Mouse (Mus musculus) embryonic facial prominence, embryonic 10.5 days (tissue): ENCODE results near the gene Nmur1. TPM values are rescaled to one million over a fixed set of nuclear protein-coding genes. Genes with fewer than 3 reads are reported as not detected.
A peak's percentile ranks its signal among the peaks of the same experiment; 100 is the strongest.

Experiments used
- DNase-seq: peaks from one replicate; pipeline ENCODE4 v3.0.0-alpha.2; 2017; ENCODE audit warnings: low spot score
- H3K27ac ChIP-seq: fragments of 300-500 bp; sonication (generic); replicated peaks from 2 replicates; pipeline ENCODE4 v1.5.1; 2016; ENCODE audit warnings: mild to moderate bottlenecking
- H3K27me3 ChIP-seq: fragments of 300-500 bp; sonication (generic); replicated peaks from 2 replicates; pipeline ENCODE4 v1.6.1; 2016; ENCODE audit warnings: low read depth, mild to moderate bottlenecking; ENCODE audit not compliant: poor library complexity, severe bottlenecking
- H3K36me3 ChIP-seq: fragments of 300-500 bp; sonication (generic); replicated peaks from 2 replicates; pipeline ENCODE4 v1.6.1; 2016; ENCODE audit warnings: mild to moderate bottlenecking, moderate library complexity
- H3K4me1 ChIP-seq: fragments of 300-500 bp; sonication (generic); 2 replicates; pipeline ENCODE4 v1.6.1; 2016
- H3K4me3 ChIP-seq: fragments of 300-500 bp; sonication (generic); 2 replicates; pipeline ENCODE4 v1.5.1; 2016; ENCODE audit warnings: mild to moderate bottlenecking, moderate library complexity
- H3K9me3 ChIP-seq: fragments of 300-500 bp; sonication (generic); 2 replicates; pipeline ENCODE4 v1.6.1; 2016; ENCODE audit warnings: mild to moderate bottlenecking
- WGBS: fragments of 180-500 bp; shearing (Covaris S2); methylation state at CpG from one replicate; pipeline ENCODE4 v1.1.7; 2016; 5-methylcytosine and 5-hydroxymethylcytosine counted together
- polyA plus RNA-seq: library from polyadenylated mRNA; unstranded; fragments of >200 nt; fragmentation: Nextera tagmentation; extraction: Ambion mirVana; gene quantifications from 2 replicates; pipeline ENCODE4 v1.2.1, GENCODE M21; 2016

Nmur1 gene
- polyA plus RNA-seq, 1 experiment from 2014 or later: 0.24 TPM

DNA sequence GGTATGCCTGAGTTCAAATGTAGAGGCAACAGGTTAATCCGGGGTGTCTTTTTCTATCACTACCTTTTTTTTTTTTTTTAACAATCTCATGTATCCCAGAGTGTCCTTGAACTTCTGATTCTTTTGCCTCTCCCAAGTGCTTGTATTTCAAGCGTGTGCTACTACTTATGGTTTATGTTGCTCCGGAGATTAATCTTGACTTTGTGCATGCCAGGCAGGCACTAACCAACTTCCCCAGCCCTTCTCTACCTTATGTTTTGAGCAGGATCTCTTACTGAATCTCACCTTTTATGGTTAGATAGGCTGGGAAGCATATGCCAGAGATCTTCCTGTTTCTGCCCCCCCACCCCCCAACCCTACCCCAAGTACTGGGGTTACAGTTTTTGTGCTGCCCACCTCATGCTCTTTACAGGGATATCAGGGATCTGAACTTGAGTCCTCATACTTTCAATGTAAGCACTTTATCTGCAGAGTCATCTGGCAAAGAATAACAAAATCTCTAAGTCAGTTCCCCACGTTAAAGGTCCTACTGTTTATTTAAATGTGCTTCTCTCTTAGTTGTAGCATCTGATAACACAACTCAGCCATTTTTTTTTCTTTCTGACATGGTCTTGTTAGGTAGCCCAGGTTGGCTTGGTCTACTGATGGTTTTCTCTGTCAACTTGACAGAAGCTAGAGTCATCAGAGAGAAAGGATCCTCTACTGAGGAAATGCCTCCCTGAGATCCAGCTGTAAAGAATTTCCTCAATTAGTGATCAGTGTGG lies 64.0 kb downstream of the Nmur1 start:
- WGBS: 86% methylated on average over 4 of the region's 4 CpGs
- peaks cover 25% of the 10 kb centered on the region for H3K4me1 ChIP-seq
- no peaks in the 10 kb centered on the region for H3K9me3 ChIP-seq
- no peak for DNase-seq
- H3K27ac ChIP-seq: no peak overlapping the region
- H3K4me3 ChIP-seq: no peak overlapping the region
- H3K27me3 ChIP-seq: no peaks in the 10 kb centered on the region
- H3K36me3 ChIP-seq: peaks cover 11% of the 10 kb centered on the region

DNA sequence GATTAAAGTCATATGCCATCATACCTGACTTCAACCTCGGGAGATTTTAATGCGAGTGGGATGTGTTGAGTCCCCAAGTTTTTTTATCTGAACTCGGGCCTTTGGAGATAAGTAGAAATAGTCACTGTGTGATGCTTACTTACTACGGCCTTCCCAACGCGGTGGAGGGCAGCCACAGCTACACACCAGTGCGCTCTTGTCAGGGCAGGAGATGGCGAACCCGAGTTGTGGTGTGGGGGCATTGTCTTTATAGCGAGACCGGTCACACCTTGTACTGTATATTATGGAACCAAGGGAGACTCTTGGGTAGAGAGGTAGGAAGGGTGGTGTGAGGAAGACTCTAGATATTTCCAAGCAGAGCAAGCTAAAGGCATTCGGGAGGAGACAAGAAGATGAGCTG lies 65.6 kb downstream of the Nmur1 start:
- 21% methylated on average over 12 of the region's 12 CpGs for WGBS
- H3K36me3 ChIP-seq: peaks cover 27% of the 10 kb centered on the region
- peak overlapping the region; percentile 97 for H3K27ac ChIP-seq
- H3K4me1 ChIP-seq: peaks cover 28% of the 10 kb centered on the region
- no peaks in the 10 kb centered on the region for H3K27me3 ChIP-seq
- H3K9me3 ChIP-seq: no peaks in the 10 kb centered on the region
- DNase-seq: peak; percentile 26
- peak overlapping the region; percentile 99 for H3K4me3 ChIP-seq

DNA sequence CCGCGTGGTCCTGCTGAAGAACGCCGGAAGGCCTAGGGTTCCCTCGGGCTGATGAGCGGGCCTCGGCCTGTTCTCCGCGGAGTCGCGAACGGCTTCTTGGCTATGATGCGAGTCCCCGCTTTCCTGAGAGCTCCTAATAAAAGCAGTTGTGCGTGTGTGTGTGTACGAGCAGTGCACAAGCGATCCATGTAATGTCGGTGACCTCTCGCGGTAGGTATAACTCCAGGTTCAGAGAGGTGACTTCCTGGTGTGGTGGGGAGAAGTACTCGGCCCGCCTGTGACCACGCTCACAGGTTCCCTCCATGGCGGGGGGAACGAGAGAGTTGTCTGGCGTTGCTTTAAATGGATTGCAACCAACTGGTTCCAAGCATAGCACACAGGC lies 66.2 kb downstream of the Nmur1 start:
- Histone ChIP-seq H3K4me1 (peaks cover 28% of the 10 kb centered on the region), H3K27me3 (no peaks in the 10 kb centered on the region), H3K27ac (peak overlapping the region; percentile 97), H3K36me3 (peaks cover 34% of the 10 kb centered on the region), H3K9me3 (no peaks in the 10 kb centered on the region), H3K4me3 (peak overlapping the region; percentile 99)
- 1% methylated on average over 26 of the region's 26 CpGs for WGBS
- no peak for DNase-seq

DNA sequence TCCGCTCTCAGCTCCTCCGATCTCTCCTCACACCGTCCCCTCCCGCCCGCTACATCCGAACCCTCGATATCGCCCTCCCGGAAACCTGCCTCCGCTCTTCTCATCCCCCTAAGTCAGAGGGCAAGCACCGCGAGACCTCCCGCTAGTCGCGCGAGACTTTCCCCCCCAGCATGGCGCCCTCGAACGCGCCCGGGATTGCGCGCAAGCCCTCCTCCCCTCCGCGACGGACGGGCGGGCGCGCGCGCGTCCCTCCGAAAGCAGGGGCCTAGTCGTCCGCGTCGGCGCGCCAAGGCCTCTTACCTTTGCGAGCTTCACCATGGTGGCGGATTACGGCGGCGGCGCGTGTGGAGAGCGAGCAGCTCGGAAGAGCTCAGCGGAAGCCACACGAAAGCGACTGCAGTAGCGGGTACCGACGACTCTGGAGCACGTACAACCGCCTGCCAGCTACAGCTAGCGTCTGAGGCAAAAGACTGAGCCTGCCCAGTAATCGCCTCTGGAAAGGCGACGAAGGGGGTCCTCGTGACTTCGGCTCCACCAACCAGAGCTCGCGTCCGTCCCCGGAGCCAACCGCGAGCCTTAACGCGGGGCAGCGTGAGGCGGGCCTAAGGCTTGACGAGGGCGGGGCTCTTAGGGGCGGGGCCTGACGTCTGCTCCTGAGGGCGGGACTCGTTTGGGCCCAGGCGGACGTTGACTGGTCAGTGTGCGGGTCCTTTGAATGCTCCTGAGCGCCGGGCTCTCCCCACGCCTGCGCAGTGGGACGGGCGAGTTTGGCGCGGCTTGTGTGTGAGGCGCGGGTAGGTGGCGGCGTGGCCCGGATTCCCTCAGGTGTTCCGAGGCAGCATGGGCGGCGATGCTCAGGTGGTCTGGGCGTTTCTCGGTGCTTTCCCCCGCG lies 66.9 kb downstream of the Nmur1 start, which contains the start of gene Ncl:
TSS of gene Ncl (minus strand) at position 495 of the 892 bp plus-strand sequence.
- H3K27me3 ChIP-seq: no peaks in the 10 kb centered on the region
- H3K27ac ChIP-seq: peak within 1 kb of the TSS; percentile 97
- no peaks in the 10 kb centered on the region for H3K9me3 ChIP-seq
- peaks cover 28% of the 10 kb centered on the region for H3K4me1 ChIP-seq
- peak within 1 kb of the TSS; percentile 99 for H3K4me3 ChIP-seq
- DNase-seq: peak; percentile 99
- peaks cover 40% of the 10 kb centered on the region for H3K36me3 ChIP-seq
- under 1% methylated on average over 102 of the region's 102 CpGs for WGBS

DNA sequence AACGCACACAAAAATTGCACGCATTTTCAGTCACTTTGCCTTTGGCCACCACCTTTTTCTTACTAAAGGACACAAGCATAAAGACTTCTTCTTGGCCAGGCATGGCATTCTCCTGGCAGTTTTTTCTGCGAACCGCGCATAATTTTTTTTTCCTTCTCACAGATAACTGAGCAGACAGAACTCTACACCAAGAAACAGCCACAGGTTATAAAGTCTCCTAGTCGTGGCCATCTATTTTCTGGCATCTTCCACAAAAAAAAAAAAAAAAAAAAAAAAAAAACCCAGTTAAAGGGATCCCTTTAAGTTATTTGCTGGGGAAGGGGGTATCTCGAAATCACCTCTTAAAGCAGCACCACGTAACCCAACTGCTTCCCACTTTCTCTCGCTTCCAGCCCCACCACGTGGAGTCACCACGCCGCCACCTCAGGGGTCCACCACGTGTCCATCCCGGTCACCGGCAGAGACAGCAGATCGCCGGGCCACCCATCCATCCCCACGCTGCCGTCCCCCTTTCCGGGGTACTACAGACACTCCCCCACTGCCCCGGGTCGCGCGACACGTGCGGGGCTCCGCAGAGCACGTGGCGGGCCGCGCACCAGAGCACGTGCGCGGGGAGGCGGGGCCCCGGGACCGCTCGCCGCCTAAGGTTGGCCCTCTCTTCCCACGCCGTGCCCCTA lies 67.7 kb downstream of the Nmur1 start:
- Histone ChIP-seq H3K4me1 (peaks cover 28% of the 10 kb centered on the region), H3K36me3 (peaks cover 48% of the 10 kb centered on the region), H3K4me3 (peak overlapping the region; percentile 99), H3K27ac (peak overlapping the region; percentile 97), H3K27me3 (no peaks in the 10 kb centered on the region), H3K9me3 (no peaks in the 10 kb centered on the region)
- DNase-seq: no peak
- WGBS: under 1% methylated on average over 41 of the region's 41 CpGs

DNA sequence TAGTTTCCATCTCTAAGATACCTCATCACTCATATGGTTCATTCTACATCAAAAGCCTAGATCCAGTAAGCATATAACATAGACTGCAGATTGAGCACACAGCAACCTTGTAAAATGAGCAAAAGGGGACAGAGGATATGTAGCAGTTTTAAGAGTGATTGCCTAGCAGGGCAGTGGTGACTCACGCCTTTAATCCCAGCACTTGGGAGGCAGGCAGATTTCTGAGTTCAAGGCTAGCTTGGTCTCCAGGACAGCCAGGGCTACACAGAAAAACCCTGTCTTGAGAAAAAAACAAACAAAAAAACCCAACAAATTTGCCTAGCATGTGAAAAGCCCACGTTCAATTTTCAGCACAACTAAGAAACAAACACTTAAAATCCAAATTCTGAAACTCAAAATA lies 71.8 kb downstream of the Nmur1 start:
- WGBS: 88% methylated on average over 2 of the region's 2 CpGs
- Histone ChIP-seq H3K9me3 (no peaks in the 10 kb centered on the region), H3K4me1 (peaks cover 14% of the 10 kb centered on the region), H3K36me3 (peaks cover 90% of the 10 kb centered on the region), H3K4me3 (no peak overlapping the region), H3K27ac (no peak overlapping the region), H3K27me3 (no peaks in the 10 kb centered on the region)
- DNase-seq: no peak

DNA sequence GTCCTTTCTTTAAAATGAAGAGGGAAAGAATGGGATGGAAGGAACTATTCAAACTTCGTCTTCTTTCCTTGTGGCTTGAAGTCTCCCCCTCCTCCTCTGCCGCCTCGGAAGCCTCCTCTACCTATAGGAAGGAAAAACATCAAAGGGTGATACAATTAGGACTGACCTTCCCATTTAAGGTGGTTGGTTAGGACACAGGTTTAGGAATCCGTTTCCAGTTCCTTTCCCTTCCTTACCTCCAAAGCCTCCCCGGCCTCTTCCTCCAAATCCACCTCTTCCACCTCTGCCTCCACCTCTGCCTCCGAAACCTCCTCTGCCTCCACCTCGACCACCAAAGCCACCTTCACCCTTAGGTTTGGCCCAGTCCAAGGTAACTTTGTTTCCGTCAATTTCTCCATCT lies 75.5 kb downstream of the Nmur1 start:
- Histone ChIP-seq H3K27me3 (no peaks in the 10 kb centered on the region), H3K4me3 (no peak overlapping the region), H3K4me1 (no peaks in the 10 kb centered on the region), H3K36me3 (peaks cover 100% of the 10 kb centered on the region), H3K9me3 (no peaks in the 10 kb centered on the region), H3K27ac (no peak overlapping the region)
- no peak for DNase-seq
- 86% methylated on average over 8 of the region's 8 CpGs for WGBS

DNA sequence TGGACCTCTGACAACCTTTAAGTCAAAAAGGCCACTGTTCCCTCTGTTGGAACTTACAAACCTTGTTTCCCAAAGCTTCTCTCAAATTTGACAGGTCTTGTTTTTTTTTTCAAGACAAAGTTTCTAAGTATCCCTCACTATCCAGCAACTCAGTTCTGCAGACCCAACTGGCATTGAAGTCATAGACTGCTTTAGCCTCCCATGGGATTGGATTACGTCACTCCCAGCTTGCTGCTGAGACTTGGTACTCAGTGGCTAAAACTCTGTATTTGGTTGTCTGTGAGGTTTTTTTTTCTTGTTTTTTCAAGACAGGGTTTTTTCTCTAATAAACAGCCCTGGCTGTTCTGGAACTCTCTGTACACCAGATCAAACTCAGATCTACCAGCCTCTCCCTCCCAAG lies 76.3 kb downstream of the Nmur1 start:
- peaks cover 99% of the 10 kb centered on the region for H3K36me3 ChIP-seq
- H3K27ac ChIP-seq: no peak overlapping the region
- no peak for DNase-seq
- WGBS: 89% methylated on average over 1 of the region's 1 CpGs
- no peak overlapping the region for H3K4me3 ChIP-seq
- H3K4me1 ChIP-seq: no peaks in the 10 kb centered on the region
- no peaks in the 10 kb centered on the region for H3K9me3 ChIP-seq
- H3K27me3 ChIP-seq: no peaks in the 10 kb centered on the region

DNA sequence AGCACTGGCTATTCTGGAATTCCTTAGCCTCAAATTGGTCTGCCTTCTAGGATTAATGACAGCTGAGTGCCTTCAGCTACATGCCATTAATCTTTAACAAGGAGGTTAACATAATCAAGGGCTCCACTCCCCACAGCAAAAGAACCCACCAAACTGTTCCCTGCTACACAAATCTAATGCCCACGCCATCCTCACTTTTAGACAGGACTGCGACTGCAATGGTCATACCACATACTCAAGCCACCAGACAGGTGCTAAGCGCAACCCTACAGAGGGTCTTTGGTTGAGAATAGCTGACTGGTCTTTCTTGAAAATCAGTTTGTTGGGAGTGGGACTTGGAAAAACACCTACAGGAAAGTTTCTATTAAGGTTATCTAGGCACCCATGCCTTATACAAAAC lies 76.8 kb downstream of the Nmur1 start:
- WGBS: 92% methylated on average over 3 of the region's 3 CpGs

DNA sequence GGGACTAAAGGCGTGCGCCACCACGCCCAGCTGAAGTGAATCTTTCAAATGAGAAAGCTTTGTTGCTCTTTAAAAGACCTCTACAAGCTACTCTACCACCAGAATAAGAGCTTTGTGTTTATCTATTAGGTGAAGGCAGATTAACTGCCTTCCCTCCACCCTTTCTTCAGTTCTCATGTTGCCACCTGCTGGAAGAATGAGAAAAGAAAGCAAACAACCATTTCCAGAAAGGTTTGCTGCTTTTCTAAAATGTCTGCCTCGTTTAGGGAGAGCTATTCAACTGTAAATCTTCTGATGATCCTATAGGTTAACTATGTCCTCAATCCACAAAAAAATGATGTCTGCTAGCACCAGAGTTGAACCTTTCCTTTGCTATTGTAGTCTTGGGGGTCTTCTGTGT lies 77.2 kb downstream of the Nmur1 start:
- Histone ChIP-seq H3K9me3 (no peaks in the 10 kb centered on the region), H3K4me1 (no peaks in the 10 kb centered on the region), H3K27ac (no peak overlapping the region), H3K4me3 (no peak overlapping the region), H3K27me3 (no peaks in the 10 kb centered on the region), H3K36me3 (peaks cover 90% of the 10 kb centered on the region)
- WGBS: 78% methylated on average over 4 of the region's 4 CpGs
- no peak for DNase-seq

More for the DNA sequence above, 76.8 kb downstream of the Nmur1 start:
- Histone ChIP-seq H3K27me3 (no peaks in the 10 kb centered on the region), H3K4me1 (no peaks in the 10 kb centered on the region), H3K9me3 (no peaks in the 10 kb centered on the region), H3K27ac (no peak overlapping the region), H3K36me3 (peaks cover 94% of the 10 kb centered on the region), H3K4me3 (no peak overlapping the region)
- DNase-seq: no peak

DNA sequence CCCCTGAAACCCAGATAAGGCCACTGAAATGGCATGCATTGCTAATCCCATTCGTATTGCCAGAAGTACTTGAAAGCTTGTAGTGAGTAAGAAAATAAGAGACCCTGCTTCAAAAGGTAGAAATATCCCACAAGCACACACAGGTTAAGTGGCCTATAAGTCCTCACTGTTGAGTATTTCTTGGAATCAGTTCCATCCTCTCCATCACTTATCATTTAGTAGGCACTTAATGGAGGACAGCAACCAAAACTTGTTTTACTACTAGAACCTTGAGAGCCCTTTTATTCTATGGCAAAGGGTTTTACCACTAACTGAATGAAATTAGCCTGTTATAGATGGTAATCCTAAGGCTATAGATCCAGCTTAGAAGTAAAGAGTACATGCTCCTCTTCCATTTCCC lies 77.9 kb downstream of the Nmur1 start:
- Histone ChIP-seq H3K9me3 (no peaks in the 10 kb centered on the region), H3K27ac (no peak overlapping the region), H3K27me3 (no peaks in the 10 kb centered on the region), H3K4me3 (no peak overlapping the region), H3K36me3 (peaks cover 83% of the 10 kb centered on the region), H3K4me1 (no peaks in the 10 kb centered on the region)
- no peak for DNase-seq
- 50% methylated on average over 1 of the region's 1 CpGs for WGBS

DNA sequence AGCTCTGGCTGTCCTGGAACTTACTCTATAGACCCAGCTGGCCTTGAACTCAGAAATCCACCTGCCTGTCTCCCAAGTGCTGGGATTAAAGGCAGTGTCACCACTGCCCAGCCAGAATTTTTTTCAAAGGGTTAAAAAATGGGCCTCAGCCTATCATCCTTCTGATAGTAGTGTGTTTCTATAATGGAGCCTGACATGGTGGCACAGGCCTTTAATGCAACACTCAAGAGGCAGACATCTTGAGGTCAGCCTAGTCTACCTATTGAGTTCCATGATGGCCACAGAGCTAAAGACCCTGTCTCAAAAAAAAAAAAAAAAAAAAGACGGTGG lies 78.3 kb downstream of the Nmur1 start:
- Histone ChIP-seq H3K27ac (no peak overlapping the region), H3K27me3 (no peaks in the 10 kb centered on the region), H3K36me3 (peaks cover 79% of the 10 kb centered on the region), H3K4me3 (no peak overlapping the region), H3K9me3 (no peaks in the 10 kb centered on the region), H3K4me1 (no peaks in the 10 kb centered on the region)
- WGBS: 56% methylated on average over 1 of the region's 1 CpGs
- DNase-seq: no peak
